Mouse (Mus musculus): ENCODE data around the gene Pawr.

Pawr gene

DNA sequence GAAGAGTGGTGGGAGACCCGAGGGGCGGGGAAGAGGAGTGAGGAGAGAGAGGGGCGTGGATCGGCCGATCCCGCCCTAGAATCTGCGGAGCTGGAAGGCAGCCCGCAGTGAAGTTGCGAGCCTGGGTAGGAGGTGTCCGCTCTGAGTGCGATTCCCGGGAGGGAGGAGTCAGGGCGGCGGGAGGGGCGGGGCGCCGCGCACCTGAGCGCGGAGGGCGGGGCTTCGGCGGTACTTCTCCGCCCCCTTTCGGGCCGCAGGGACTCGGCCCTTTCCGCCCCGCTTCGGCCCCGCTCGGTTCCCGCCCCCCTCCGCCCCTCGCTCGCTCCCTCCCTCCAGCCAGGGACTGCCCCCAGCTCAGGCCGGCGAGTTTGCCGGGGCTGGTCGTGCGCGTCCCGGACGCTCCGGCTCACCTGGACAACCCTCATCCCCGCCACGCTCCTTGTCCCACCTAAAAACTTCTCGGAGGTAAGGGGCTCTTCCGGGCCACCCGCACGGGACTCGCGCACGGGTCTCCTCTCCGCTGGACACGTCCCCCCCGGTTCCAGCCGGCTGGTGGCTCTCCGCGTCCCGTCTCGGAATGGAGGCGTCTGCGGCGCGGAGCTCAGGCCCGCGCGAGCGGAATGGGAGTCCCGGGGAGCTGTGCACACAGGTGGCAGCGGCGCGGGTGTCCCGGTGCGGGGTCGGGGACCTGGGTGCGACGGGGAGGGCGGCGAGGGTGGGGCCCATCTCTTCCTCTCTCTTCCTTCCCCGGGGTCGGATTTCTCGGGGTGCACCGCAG lies at the start of gene Pawr:
TSS of gene Pawr (plus strand) at position 338 of the 778 bp plus-strand sequence.
- in situ Hi-C loops (cut with MboI, MseI) = no loop called here

GRCm38 (mm10) chr10:108282351-108282750 lies 49.6 kb upstream of the Pawr start:
- in situ Hi-C loops (cut with MboI, MseI) = no loop called here

DNA sequence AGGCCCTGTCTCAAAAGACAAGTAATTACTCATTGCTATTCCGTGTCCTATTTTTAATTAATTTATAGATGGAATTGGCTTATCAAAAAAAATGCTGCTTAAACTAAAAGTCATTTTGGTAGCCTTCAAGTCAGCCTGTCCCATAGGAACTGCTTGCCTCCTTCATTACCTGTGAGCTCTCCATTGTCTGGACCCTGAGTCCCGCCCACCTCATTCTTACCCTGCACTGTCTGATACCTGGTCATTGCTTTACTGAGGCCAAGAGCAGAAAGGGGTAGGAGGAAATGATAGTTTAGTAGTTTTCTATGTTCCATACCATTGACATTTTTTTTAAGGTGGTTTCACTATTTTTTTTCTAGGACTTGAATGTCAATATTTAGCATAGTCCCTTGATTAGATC lies 48.5 kb upstream of the Pawr start:
- in situ Hi-C loops (cut with MboI, MseI) = no loop called here

DNA sequence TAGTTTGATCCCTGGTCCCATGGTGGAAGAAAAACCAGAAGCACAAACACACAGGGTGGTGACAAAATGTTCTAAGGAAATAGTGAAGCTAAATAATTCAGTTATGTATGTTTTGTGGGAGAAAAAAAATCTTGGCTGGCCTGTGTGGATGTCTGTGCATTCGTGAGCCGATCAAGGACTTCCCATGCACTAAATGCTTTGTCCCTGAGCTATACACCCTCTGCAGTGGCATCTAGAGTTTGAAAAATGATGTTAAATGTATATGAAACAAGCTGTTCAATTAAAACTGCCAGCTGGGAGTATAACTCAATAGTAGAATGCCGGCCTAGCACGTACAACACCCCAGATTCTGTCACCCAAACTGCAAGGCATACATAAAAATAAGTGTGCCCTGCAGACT lies 48.1 kb upstream of the Pawr start:
- in situ Hi-C loops (cut with MboI, MseI) = no loop called here

DNA sequence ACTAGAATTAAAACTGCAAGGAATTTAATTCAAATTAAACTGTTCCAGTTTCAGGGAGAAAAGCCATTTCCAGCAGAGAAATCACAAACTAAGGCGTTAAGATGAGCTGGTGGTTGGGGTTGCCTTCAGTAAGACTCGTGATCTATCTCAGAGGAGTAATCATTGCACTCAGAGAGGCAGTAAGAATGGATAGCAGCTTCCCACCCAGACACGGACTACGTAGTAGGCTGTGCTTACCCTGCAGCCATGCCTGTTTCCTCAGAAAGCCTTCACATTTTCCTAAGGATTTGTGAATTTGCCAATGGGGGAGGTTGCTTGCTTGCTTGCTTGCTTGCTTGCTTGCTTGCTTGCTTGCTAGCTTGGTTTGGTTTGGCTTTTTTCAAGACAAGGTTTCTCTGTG lies 47.5 kb upstream of the Pawr start:
- in situ Hi-C loops (cut with MboI, MseI) = no loop called here

- in situ Hi-C loops (cut with MboI, MseI) = no loop called here
Measured at GRCm38 (mm10) chr10:108284977-108285376, 46.9 kb upstream of the Pawr start.

GRCm38 (mm10) chr10:108286658-108287437 lies 45.1 kb upstream of the Pawr start:
- in situ Hi-C loops (cut with MboI, MseI) = no loop called here

- in situ Hi-C loops (cut with MboI, MseI) = no loop called here
Measured at GRCm38 (mm10) chr10:108287438-108287801, 44.5 kb upstream of the Pawr start.

DNA sequence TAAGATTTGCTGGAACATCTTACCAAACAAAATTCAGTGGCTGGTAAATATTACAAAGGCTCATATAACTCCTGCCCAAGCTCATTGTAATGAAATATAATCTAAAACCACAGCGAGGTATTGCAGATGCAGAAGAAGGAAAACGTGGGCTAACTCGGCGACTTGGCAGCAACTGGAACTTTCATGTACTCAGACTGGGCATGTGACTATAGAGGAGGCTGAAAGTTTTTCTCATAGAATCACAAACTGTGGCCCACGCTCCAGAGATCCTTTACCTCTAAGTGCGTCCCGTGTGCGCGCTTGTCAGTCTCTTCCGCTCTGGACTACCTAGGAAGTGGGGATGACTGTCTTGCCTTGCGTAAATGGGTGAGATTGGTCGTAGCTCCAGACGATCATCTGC lies 41.9 kb upstream of the Pawr start:
- in situ Hi-C loops (cut with MboI, MseI) = no loop called here

DNA sequence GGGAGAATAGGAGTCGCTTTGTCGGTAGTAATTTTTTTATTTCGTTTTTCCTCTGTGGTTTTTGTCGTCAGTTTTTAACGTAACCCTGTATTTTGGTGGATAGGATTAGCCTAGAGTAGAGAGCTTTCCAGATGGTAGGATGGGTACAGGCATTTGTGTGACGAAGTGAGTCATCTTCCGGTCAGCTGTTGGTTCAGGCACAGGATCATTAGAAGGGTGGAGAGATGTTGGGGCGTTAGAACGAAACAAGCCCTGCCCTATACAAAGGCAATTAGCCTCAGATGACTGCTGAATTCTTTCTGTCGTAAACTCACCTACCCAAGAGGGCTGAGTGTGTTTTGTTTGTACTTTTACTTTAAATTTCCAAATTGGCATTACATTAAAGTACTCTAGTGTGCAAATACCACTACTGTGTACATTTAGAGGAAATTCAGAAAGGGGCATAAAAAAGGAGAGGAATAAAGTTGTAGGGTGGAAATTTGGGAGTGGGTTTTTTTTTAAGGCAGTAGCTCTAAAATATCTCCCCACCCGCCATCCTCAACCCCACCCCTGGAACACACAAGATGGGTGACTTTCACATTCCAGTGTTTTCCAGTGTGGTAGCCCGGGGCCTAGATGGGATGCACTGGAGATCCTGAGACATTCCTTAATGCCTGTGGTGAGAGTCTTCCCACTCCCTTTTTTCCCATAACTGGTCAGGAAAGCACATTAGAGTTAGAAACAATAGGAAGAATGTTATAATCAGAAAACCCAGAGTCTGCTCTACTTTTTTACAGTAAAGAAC lies 40.0 kb upstream of the Pawr start:
- in situ Hi-C loops (cut with MboI, MseI) = no loop called here

DNA sequence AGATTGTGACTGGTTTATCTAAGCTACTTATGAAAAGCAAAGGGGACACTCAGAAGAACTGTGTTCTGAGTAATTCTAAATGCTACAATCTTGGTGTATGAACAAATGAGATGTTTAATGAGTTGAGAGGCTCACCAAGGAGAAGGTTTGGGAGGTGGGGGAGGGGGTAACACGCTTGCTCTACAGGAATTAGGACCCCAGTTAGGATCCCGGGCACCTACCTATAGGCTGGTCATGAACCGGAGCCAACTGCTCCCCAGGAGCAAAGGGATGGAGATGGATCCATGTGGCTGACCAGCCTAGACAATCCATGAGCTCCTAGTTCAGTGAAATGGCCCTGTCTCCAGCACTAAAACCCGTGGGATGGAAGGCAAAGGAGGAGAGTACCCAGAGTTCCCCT lies 39.3 kb upstream of the Pawr start:
- in situ Hi-C loops (cut with MboI, MseI) = no loop called here

DNA sequence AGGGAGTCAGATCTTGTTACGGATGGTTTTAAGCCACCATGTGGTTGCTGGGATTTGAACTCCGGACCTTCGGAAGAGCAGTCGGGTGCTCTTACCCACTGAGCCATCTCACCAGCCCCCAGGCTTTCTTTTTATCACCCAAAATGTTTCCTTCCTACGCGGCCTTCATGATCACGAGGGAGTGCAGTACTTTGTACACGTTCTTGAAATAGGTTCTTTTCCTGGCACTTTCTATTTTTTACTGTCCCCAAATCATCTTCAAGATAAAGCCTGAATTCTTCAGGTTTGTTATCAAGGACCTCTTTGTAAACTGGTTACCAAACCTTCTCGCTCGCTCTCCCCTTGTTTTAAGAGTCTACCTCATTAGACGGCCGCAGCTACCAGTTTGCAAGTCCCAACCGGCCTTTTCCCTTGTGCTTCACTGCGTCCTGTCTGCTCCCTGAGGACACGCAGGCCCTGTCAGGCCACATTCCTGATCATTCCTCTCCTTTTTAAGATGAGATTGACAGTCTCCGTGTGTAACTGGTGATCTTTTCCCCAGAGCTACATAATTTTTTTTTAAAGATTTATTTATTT lies 38.2 kb upstream of the Pawr start:
- in situ Hi-C loops (cut with MboI, MseI) = no loop called here

DNA sequence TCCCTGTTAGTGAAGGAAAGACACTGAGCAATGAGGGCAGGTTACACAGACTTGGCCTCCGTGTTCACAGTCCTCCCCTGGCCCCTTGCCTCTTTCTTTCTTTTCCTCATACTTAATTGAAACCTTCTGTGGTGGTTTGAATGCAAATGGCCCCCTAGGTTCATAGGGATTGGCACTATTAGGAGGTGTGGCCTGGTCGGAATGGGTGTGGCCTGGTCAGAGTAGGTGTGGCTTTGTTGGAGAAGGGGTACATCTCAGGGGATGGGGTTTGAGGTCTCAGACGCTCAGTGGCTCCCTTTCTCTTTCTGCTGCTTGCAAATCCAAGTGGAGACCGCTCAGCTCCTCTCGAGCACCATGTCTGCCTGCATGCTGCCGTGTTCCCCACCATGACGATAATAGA lies 37.2 kb upstream of the Pawr start:
- in situ Hi-C loops (cut with MboI, MseI) = no loop called here

DNA sequence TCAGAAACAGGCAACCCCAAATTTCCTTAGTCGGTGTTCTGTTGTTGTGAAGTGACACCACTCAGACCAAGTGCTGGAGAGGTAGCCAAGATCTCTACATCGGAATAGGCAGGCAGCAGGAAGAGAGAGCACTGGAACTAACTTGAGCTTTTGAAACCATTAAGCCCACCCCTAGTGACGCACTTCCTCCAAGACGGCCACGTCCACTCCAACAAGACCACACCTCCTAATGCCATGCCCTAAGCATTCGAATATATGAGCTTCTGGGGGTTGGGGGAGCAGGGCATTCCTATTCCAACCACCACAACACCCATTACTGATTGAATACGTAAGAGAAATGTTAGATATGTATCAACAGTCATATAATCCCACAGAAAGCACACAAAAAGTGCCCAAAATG lies 35.5 kb upstream of the Pawr start:
- in situ Hi-C loops (cut with MboI, MseI) = no loop called here

DNA sequence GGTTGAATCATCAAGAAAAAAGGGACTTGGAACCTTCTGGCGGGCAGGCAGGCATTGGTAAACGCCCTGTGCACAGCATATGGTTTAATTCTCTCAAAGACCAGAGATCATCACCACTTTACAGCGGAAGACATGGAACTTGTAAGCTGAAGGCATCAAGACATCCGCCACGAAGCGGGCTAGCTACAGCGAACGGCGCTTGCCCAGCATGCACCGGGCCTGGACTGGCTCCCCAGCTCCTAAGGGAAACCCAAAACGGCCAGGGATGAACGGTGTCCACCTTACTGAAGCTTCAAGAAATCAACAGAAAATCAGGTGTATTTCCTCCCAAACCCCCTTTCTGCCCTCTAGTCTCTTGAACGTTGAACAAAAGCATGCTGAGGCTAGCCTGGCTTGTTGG lies 33.7 kb upstream of the Pawr start:
- in situ Hi-C loops (cut with MboI, MseI) = no loop called here

DNA sequence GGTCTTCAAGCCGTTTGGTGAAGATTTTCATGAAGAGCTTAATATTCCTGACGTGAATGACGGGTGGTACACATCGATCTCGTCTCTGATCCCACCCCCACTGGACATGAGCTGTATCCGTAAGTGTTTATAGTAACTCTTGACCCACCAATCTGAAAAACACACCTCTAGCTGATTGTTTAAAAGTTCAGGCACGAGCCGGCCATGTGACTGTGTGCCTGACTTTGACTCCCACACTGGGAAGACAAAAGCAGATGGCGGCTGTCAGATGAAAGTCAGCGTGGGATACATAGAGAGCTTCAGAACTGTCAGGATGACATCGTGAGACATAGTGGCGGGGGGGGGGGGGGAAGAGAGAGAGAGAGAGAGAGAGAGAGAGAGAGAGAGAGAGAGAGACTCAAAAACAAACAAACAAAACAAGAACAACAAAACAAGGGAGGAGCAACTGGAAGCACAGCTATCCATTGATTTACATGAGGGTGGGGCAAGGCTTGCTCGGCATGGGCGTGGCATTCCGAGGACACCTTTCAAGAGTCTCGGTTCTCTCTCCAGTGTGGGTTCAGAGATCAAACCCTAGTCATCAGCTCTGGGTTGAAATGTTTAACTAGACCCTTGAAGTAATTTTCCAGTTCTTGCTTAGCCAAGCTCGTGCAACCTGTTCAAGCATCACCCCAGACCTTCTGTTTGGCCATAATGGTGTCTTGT lies 32.9 kb upstream of the Pawr start:
- in situ Hi-C loops (cut with MboI, MseI) = no loop called here

GRCm38 (mm10) chr10:108299828-108300227 lies 32.1 kb upstream of the Pawr start:
- in situ Hi-C loops (cut with MboI, MseI) = no loop called here

GRCm38 (mm10) chr10:108300843-108301242 lies 31.1 kb upstream of the Pawr start:
- in situ Hi-C loops (cut with MboI, MseI) = no loop called here

GRCm38 (mm10) chr10:108307772-108308171 lies 24.1 kb upstream of the Pawr start:
- in situ Hi-C loops (cut with MboI, MseI) = loop anchor here (5.0 kb wide), 1 partner anchor 140 kb away; no protein-coding TSS in a partner anchor

DNA sequence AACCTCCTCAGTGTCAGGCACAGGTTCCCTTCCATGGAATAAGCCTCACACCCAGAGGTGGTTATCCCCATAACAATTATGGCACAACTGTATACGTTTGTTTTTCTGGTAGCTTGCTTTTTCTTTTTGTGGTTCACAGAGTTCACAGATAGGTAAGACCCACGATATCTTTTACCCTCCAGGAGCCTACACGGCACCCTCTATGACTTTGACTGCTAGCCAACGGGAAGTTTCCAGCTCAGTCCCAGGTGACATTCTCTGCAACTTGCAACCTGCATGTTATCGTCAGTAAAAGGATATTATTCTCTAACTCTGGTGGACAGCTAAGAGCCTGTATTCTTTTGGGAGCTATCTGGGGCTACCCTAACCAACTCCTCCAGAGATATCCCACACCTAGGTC lies 21.7 kb upstream of the Pawr start:
- in situ Hi-C loops (cut with MboI, MseI) = no loop called here

- in situ Hi-C loops (cut with MboI, MseI) = no loop called here
Measured at GRCm38 (mm10) chr10:108311396-108311795, 20.5 kb upstream of the Pawr start.

Data from T-helper 2 cell (primary cell).